Mouse (Mus musculus) adrenal gland, adult 10 weeks (tissue): ENCODE data around the gene Optn. TPM values are rescaled to one million over a fixed set of nuclear protein-coding genes. Genes with fewer than 3 reads are reported as not detected.

ENCODE experiments used
- polyA plus RNA-seq: library from polyadenylated mRNA; stranded (reverse); fragments of 350-450 nt; fragmentation: Illumina TruSeq; extraction: RNeasy Lipid Tissue Mini Kit (QIAGEN cat#74804); gene quantifications from one replicate; pipeline ENCODE4 v1.2.3, GENCODE M21; 2014; ENCODE audit warnings: low read depth, low replicate concordance

Gene Optn
- 38.5 TPM for polyA plus RNA-seq

DNA sequence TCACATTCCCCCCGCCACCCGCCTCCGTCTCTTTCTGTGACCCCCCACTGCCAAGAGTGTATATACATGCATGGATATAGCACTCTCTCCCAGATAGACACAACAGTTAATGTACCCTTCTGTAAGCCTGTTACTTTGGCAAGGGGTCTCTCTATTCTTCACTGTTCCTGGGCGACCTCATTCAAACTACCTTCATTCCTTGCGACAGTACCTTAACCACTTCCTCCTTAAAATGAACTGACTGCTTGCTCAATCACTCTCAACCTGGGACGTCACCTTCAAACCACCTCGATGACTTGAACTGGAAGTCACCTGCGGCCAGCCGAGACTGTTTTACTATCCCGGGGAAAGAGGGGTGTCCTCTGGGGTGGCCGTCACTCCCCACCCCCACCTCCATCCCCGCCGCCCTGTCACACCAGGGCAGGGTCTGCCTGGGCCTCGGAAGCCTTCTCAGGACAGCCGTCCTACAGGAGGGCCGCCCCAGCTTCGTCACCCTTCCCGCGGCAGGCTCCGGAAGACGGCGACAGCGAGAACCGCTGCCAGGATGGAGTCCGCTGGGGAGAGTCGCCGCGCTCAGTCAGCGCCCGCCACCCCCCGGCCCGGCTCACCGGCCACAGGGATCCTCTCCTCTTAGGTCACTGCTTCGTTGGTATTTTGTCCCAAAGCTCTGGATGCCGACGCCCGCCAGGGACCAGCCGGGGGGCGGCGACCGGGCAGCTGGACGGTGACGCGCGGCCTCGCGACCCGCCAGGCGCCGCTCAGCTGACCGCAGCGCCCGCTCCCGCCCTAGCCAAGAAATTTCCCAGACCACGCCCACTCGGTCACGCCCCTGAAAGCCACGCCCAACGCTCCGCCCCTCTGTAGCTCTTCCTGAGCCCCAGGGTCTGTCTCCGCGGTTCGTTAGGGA is at the start of gene Optn:
Optn (minus strand) TSS at position 753 of the 907 bp plus-strand sequence.

DNA sequence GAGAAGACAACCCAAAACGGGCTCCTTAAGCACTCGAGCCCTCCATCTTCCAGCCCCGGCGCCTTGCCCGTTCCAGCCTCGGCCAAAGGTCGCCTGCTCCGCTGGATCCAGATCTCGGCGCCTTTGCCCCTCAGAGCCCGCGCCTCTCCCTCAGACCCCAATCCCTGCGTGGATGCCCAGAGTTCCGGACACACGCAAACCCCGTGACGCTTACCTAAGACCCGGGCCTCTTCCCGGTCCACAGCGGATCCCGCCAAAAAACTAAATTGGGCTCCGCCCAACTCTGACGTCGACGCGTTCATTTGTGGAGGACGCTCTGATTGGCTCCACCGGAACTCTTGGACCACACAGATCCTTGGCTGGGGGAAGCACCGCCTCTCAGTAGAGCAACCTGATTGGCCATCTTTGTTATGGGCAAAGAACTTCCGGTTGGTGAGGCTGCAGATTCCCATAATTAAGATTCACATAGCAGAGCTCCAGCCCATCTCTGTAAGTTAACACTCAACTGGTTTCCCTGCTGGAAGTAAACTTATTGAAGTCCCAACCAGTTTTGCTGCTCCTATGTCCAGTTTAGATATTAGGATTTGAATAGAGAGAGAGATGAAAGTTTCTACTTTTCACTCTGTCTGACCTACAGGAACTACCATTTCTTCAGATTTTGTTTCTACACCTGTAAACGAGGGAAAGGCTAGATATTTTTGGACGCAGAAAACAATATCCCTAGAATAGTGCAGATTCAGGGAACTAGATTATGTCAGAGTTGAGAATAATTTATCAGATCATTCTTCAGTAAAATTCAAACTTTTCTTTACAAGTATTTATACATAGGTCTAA is 51.1 kb downstream of the Optn start, which contains the start of gene Mcm10:
Mcm10 (minus strand) TSS at position 301 of the 834 bp plus-strand sequence.

DNA sequence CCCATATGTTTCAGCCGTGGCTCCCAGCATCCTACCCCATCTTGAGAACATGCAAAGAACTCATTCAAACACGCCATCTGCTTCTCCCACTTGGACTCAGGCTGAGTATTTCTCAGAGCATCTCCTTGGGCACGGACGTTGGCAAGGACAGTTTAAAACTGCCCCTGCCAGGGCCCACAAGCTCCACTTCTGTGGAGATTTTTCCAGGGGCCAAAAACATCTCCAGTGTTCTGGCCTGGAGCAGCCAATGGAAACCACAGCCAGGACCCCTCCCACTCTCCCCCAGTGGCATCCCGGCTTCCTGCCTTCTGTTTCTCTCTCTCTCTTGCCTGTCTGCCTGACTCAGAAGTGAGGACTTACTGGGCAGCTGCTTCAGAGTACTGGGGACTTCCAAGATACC is 88.0 kb downstream of the Optn start, which contains the start of gene Ucma:
Ucma (plus strand) TSS at position 316 of the 400 bp plus-strand sequence.

Other genes starting within 250 kb of the Optn start
- gene Sephs1, start 182.5 kb downstream of the Optn start, polyA plus RNA-seq, result 66.6 TPM
- 461 TPM for gene Phyh, start 145.0 kb downstream of the Optn start, polyA plus RNA-seq
- gene Ucma, start 87.9 kb downstream of the Optn start, polyA plus RNA-seq, result not detected
- 0.99 TPM for gene Mcm10, start 51.3 kb downstream of the Optn start, polyA plus RNA-seq
- gene Ccdc3, start 73.7 kb upstream of the Optn start, polyA plus RNA-seq, result 5.5 TPM